Mouse (Mus musculus) stomach, embryonic 14.5 days (tissue): ENCODE results near the gene Phf23. TPM values are rescaled to one million over a fixed set of nuclear protein-coding genes. Genes with fewer than 3 reads are reported as not detected.

Experiments
- ATAC-seq: fragments of 200-750 bp; cut with Nextera tagmentation; 2 replicates; pipeline ENCODE4 v1.8.0; 2017; ENCODE audit warnings: low read depth, moderate TSS enrichment; ENCODE audit not compliant: insufficient number of reproducible peaks, insufficient read depth, low FRiP score
- H3K27ac ChIP-seq: fragments of 300-500 bp; sonication (generic); 2 replicates; pipeline ENCODE4 v1.5.1; 2014; ENCODE audit warnings: mild to moderate bottlenecking, low read length, moderate library complexity, mixed read lengths
- H3K27me3 ChIP-seq: fragments of 300-500 bp; sonication (generic); 2 replicates; pipeline ENCODE4 v1.6.1; 2014; ENCODE audit warnings: low read length, control low read depth, mixed read lengths; ENCODE audit not compliant: control insufficient read depth, insufficient read depth
- H3K36me3 ChIP-seq: fragments of 300-500 bp; sonication (generic); 2 replicates; pipeline ENCODE4 v1.6.1; 2014; ENCODE audit warnings: mild to moderate bottlenecking, control low read depth, low read length, moderate library complexity, mixed read lengths; ENCODE audit not compliant: control insufficient read depth, insufficient read depth
- H3K4me1 ChIP-seq: fragments of 300-500 bp; sonication (generic); 2 replicates; pipeline ENCODE4 v1.6.1; 2014; ENCODE audit warnings: low read length, control low read depth, mixed read lengths; ENCODE audit not compliant: control insufficient read depth, insufficient read depth
- H3K4me2 ChIP-seq: fragments of 300-500 bp; sonication (generic); replicated peaks from 2 replicates; pipeline ENCODE4 v1.6.1; 2014; ENCODE audit warnings: low read depth, low read length, control low read depth
- H3K4me3 ChIP-seq: fragments of 300-500 bp; sonication (generic); 2 replicates; pipeline ENCODE4 v1.5.1; 2014; ENCODE audit warnings: low read depth, low read length, control low read depth
- H3K9ac ChIP-seq: fragments of 300-500 bp; sonication (generic); replicated peaks from 2 replicates; pipeline ENCODE4 v1.6.1; 2014; ENCODE audit warnings: low read depth, mild to moderate bottlenecking, control low read depth, low read length, moderate library complexity, mixed read lengths
- H3K9me3 ChIP-seq: fragments of 300-500 bp; sonication (generic); 2 replicates; pipeline ENCODE4 v1.6.1; 2016; ENCODE audit warnings: low read depth, low read length, control low read depth; ENCODE audit not compliant: control insufficient read depth
- WGBS: fragments of 180-500 bp; shearing (Covaris S2); extraction: QIAGEN DNeasy Blood & Tissue Kit; methylation state at CpG from one replicate; pipeline ENCODE4 v1.1.7; 2014; 5-methylcytosine and 5-hydroxymethylcytosine counted together
- polyA plus RNA-seq: library from polyadenylated mRNA; unstranded; fragments of >200 nt; fragmentation: Nextera tagmentation; extraction: Ambion mirVana; gene quantifications from 2 replicates; pipeline ENCODE4 v1.2.1, GENCODE M21; 2014

Phf23 gene
- polyA plus RNA-seq, 1 experiment from 2014 or later = 47.9 TPM

DNA sequence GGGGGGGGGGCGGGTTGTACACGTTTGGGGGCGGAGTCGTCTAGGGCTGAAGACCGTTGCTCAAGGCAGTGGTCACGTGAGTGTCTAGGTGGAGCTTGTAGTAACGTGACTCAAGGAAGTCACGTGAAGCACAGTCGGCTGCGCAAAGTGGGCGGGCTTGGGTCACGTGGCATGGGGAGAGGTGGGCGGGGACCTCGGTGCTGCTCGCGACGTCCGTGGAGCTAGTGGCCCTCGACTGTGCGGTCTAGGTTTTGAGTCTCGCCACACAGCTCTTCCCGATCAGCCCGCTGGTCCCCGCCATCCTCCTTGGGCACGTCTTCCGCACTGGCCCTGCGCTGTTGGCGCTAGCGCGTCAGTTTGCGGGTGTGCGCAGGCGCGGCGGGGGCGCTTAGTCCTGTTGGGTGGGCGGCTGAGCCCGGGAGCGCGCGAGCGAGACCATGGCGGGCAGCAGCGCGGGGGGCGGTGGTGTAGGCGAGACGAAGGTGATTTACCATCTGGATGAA, 4.9 kb downstream of the Phf23 start, which contains the start of gene Dvl2:
TSS of gene Dvl2 (plus strand) at position 200 of the 503 bp plus-strand sequence.
- Histone ChIP-seq H3K36me3 (peaks cover 32% of the 10 kb centered on the region), H3K27me3 (no peaks in the 10 kb centered on the region), H3K4me2 (peak within 1 kb of the TSS; percentile 60), H3K27ac (peak within 1 kb of the TSS; percentile 97), H3K4me3 (peak within 1 kb of the TSS; percentile 68), H3K4me1 (peaks cover 23% of the 10 kb centered on the region), H3K9ac (peak within 1 kb of the TSS; percentile 87), H3K9me3 (no peaks in the 10 kb centered on the region)
- under 1% methylated on average over 48 of the region's 48 CpGs for WGBS
- ATAC-seq = peak; percentile 51

DNA sequence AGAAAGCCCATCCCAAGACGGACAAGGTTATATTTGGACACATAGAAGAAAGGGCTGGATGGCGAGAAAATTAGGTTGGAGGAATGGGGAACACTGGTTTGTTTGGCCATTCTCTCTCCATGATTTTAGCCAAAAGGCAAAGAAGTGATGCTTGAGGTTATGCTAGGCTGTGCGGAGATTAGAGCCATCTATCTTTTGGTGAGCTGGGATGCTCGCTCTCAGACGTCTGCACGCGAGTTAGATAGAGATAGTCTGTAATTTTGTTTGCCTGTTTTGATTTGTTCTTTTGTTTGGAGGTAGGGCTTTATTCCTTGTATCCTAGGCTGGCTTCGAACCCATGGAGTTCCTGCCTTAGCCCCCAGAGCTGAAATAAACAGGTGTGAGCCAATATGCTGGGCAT, 5.6 kb downstream of the Phf23 start:
- peaks cover 23% of the 10 kb centered on the region for H3K4me1 ChIP-seq
- peak overlapping the region; percentile 68 for H3K4me3 ChIP-seq
- peak overlapping the region; percentile 87 for H3K9ac ChIP-seq

DNA sequence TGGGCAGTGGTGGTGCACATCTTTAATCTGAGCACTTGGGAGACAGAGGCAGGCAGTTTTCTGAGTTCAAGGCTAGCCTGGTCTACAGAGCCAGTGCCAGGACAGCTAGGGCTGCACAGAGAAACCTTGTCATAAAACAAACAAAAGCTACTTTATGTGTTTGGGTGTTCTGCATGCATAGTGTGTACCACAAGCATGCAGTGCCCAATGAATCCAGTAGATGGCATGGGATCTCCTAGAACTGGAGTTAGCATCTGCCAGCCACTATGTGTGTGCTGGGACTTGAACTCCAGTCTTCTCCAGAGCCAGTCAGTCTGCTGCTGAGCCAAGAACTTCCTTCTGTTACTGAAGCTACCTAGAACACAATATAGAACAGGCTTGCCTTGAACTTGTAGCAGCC, 6.3 kb downstream of the Phf23 start:
- no peak for ATAC-seq
- Histone ChIP-seq H3K36me3 (peaks cover 45% of the 10 kb centered on the region), H3K4me1 (peaks cover 23% of the 10 kb centered on the region), H3K27ac (no peak overlapping the region), H3K4me3 (peak overlapping the region; percentile 68), H3K9me3 (no peaks in the 10 kb centered on the region), H3K9ac (0 out of 2 replicates have a peak overlapping the region, but pooled peaks have one; percentile 10), H3K27me3 (no peaks in the 10 kb centered on the region), H3K4me2 (peak overlapping the region; percentile 60)

More for the DNA sequence above, 5.6 kb downstream of the Phf23 start:
- Histone ChIP-seq H3K4me2 (peak overlapping the region; percentile 60), H3K27ac (peak overlapping the region; percentile 97), H3K27me3 (no peaks in the 10 kb centered on the region), H3K36me3 (peaks cover 38% of the 10 kb centered on the region), H3K9me3 (no peaks in the 10 kb centered on the region)
- 13% methylated on average over 8 of the region's 8 CpGs for WGBS
- ATAC-seq = no peak

DNA sequence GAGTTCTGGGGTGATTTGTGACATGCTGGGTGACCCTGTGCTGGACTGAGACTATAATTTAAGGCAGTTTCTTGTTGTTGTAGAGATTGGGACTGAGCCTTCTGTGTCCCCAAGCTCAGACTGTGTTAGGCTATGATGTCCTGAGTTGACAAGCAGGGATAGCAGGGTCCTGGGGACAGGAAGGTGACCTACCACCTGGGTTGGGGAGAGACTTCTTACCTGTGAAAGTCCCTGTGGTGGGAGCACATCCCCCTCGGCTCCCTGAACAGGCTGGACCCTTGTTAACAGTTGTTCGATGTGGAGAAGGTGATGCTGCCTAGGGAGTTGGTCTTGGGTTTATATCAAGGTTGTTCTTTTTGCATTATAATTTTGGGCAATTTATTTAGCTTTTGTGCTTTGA, 6.9 kb downstream of the Phf23 start:
- WGBS = 100% methylated on average over 2 of the region's 2 CpGs

DNA sequence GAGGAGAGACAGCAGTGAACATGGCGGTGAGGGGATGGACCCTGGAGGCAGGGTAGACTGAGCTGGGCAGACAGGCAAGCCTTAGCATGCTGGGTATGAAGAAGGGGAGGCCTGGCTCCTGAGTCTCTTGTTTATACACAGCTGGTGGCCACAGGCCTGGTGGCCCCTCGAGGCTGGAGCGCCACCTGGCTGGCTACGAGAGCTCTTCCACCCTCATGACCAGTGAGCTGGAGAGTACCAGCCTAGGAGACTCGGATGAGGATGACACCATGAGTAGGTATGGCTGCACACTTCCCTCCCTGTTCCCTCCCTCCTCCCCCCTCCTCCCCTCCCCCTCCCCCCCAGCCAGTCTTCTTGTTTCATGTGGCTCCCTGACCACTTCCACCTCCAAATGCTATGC, 9.9 kb downstream of the Phf23 start:
- WGBS = 63% methylated on average over 5 of the region's 5 CpGs
- H3K27ac ChIP-seq = no peak overlapping the region
- no peak overlapping the region for H3K4me3 ChIP-seq
- H3K27me3 ChIP-seq = no peaks in the 10 kb centered on the region
- H3K9ac ChIP-seq = no peak overlapping the region
- H3K9me3 ChIP-seq = no peaks in the 10 kb centered on the region
- peaks cover 16% of the 10 kb centered on the region for H3K4me1 ChIP-seq
- ATAC-seq = no peak
- H3K4me2 ChIP-seq = no peak overlapping the region
- peaks cover 56% of the 10 kb centered on the region for H3K36me3 ChIP-seq

More for the DNA sequence above, 6.9 kb downstream of the Phf23 start:
- Histone ChIP-seq H3K4me2 (peak overlapping the region; percentile 60), H3K4me1 (peaks cover 20% of the 10 kb centered on the region), H3K27ac (no peak overlapping the region), H3K9me3 (no peaks in the 10 kb centered on the region), H3K9ac (peak overlapping the region; percentile 10; the same call in 1 of the 2 replicates), H3K36me3 (peaks cover 51% of the 10 kb centered on the region), H3K4me3 (0 out of 2 replicates have a peak overlapping the region, but pooled peaks have one; percentile 68), H3K27me3 (no peaks in the 10 kb centered on the region)
- ATAC-seq = no peak

DNA sequence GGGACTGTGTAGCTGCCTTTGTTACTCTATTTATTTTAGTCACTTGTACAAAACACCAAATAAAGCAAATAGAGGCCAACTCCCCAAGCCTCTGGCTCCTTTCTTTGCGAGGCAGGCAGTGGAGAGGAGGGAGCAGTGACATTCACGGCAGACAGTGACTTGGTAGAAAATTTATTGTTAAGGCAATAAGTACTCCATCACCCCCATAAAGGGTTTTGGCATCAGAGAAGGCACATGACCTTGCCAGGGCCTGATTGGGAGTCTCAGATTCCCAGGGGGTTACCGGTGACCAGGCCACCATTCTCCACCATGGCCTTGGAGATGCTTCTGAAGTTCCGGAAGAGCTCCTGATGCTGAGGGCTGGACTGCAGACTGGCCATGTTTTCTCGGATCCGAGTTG, 14.5 kb downstream of the Phf23 start:
- 91% methylated on average over 6 of the region's 6 CpGs for WGBS
- Histone ChIP-seq H3K4me3 (no peak overlapping the region), H3K27ac (no peak overlapping the region), H3K4me1 (peaks cover 5% of the 10 kb centered on the region), H3K9ac (no peak overlapping the region), H3K27me3 (no peaks in the 10 kb centered on the region), H3K4me2 (no peak overlapping the region), H3K36me3 (peaks cover 76% of the 10 kb centered on the region), H3K9me3 (no peaks in the 10 kb centered on the region)
- no peak for ATAC-seq

DNA sequence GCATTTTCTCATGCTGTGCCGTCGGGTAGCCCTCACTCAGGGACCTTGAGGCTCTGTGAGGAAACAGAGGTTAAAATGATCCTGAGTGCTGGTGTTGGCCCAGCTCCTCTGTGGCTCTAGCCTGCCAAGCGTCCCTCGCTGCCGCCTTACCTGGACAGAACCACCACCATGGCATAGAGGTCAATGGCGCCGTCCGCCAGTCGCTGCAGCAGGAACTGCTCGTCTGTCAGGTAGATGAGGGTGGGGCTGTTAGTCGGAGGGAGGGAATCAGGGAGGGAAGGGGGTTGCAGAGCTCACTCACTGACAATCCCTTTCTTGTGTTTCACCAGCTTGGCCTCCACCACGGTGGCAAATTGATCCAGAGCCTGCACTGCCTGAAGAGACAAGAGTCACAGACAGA, 15.0 kb downstream of the Phf23 start:
- no peak for ATAC-seq
- Histone ChIP-seq H3K9ac (no peak overlapping the region), H3K4me2 (no peak overlapping the region), H3K4me3 (no peak overlapping the region), H3K36me3 (peaks cover 71% of the 10 kb centered on the region), H3K27me3 (no peaks in the 10 kb centered on the region), H3K4me1 (peaks cover 6% of the 10 kb centered on the region), H3K27ac (no peak overlapping the region), H3K9me3 (no peaks in the 10 kb centered on the region)
- WGBS = 78% methylated on average over 12 of the region's 12 CpGs

DNA sequence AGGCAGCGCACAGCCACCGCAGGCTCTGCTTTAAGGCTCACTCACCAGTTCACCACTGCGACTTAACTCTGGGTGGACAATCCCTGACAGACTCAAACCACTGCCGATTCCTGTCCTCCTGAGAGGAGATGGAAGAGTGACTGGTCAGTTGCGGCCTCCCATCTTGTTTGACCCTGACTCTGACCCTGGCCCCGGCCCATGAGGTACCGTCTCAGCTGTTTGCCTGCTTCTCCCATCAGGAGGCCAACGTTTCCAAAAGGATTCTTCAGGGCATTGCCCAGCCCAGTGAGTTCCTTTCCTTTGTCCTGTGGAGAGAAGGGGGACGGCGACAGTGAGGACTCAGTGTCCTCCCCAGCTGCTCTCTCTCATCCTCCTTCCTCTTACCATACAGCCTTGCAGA, 15.4 kb downstream of the Phf23 start:
- 85% methylated on average over 10 of the region's 10 CpGs for WGBS
- H3K27me3 ChIP-seq = no peaks in the 10 kb centered on the region
- H3K4me1 ChIP-seq = peaks cover 8% of the 10 kb centered on the region
- H3K9me3 ChIP-seq = no peaks in the 10 kb centered on the region
- no peak overlapping the region for H3K4me3 ChIP-seq
- ATAC-seq = no peak
- H3K36me3 ChIP-seq = peaks cover 68% of the 10 kb centered on the region
- H3K4me2 ChIP-seq = no peak overlapping the region
- no peak overlapping the region for H3K27ac ChIP-seq
- H3K9ac ChIP-seq = no peak overlapping the region

DNA sequence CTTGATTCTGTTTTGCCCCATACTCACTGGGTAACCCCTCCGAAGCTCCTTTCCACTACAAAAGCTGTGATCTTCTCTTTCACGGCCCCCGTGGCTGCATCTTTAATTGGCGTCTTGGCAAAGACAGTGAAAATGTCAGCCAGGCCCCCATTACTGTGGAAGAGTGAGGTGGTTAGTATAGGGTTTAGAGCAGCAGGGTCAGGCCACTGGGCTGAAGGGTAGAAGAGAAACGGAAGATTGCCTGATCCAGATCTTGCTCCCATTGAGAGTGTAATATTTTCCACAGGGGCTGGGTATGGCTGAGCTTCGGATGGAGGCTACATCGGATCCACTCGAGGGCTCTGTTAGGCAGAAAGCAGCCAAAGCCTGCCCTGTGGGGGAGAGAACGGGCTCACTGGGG, 17.4 kb downstream of the Phf23 start:
- Histone ChIP-seq H3K27me3 (no peaks in the 10 kb centered on the region), H3K9me3 (no peaks in the 10 kb centered on the region), H3K4me1 (peaks cover 16% of the 10 kb centered on the region), H3K27ac (no peak overlapping the region), H3K9ac (no peak overlapping the region), H3K36me3 (peaks cover 49% of the 10 kb centered on the region), H3K4me2 (no peak overlapping the region), H3K4me3 (no peak overlapping the region)
- WGBS = 86% methylated on average over 9 of the region's 9 CpGs
- no peak for ATAC-seq
